Mouse (Mus musculus) embryonic facial prominence, embryonic 14.5 days (tissue): Measurements from ENCODE around the gene Tmem72. TPM values are rescaled to one million over a fixed set of nuclear protein-coding genes. Genes with fewer than 3 reads are reported as not detected.

ENCODE experiments used
- ATAC-seq: fragments of 200-750 bp; cut with Nextera tagmentation; 2 replicates; pipeline ENCODE4 v1.8.0; 2017; ENCODE audit warnings: low read depth, moderate number of reproducible peaks, moderate TSS enrichment
- DNase-seq: peaks from one replicate; pipeline ENCODE4 v3.0.0-alpha.2; 2015; ENCODE audit warnings: low spot score
- H3K27ac ChIP-seq: fragments of 300-500 bp; sonication (generic); replicated peaks from 2 replicates; pipeline ENCODE4 v1.5.1; 2014; ENCODE audit warnings: low read depth, mild to moderate bottlenecking, low read length, moderate library complexity
- H3K27me3 ChIP-seq: fragments of 300-500 bp; sonication (generic); replicated peaks from 2 replicates; pipeline ENCODE4 v1.6.1; 2014; ENCODE audit warnings: low read length; ENCODE audit not compliant: control insufficient read depth, insufficient read depth
- H3K36me3 ChIP-seq: fragments of 300-500 bp; sonication (generic); 2 replicates; pipeline ENCODE4 v1.6.1; 2014; ENCODE audit warnings: low read length, mixed read lengths; ENCODE audit not compliant: control insufficient read depth, insufficient read depth
- H3K4me1 ChIP-seq: fragments of 300-500 bp; sonication (generic); 2 replicates; pipeline ENCODE4 v1.6.1; 2014; ENCODE audit warnings: antibody characterized with exemption, low read length; ENCODE audit not compliant: control insufficient read depth, insufficient read depth
- H3K4me2 ChIP-seq: fragments of 300-500 bp; sonication (generic); 2 replicates; pipeline ENCODE4 v1.6.1; 2014; ENCODE audit warnings: low read depth, mild to moderate bottlenecking, low read length, moderate library complexity, mixed read lengths
- H3K4me3 ChIP-seq: fragments of 300-500 bp; sonication (generic); 2 replicates; pipeline ENCODE4 v1.5.1; 2014; ENCODE audit warnings: low read depth, mild to moderate bottlenecking, low read length
- H3K9ac ChIP-seq: fragments of 300-500 bp; sonication (generic); 2 replicates; pipeline ENCODE4 v1.6.1; 2014; ENCODE audit warnings: low read depth, mild to moderate bottlenecking, low read length, moderate library complexity, mixed read lengths
- H3K9me3 ChIP-seq: fragments of 300-500 bp; sonication (generic); 2 replicates; pipeline ENCODE4 v1.6.1; 2016; ENCODE audit warnings: low read length; ENCODE audit not compliant: control insufficient read depth
- WGBS: fragments of 180-500 bp; shearing (Covaris S2); extraction: QIAGEN DNeasy Blood & Tissue Kit; methylation state at CpG from one replicate; pipeline ENCODE4 v1.1.7; 2014; 5-methylcytosine and 5-hydroxymethylcytosine counted together
- polyA plus RNA-seq: library from polyadenylated mRNA; unstranded; fragments of >200 nt; fragmentation: Nextera tagmentation; extraction: Ambion mirVana; gene quantifications from 2 replicates; pipeline ENCODE4 v1.2.1, GENCODE M21; 2014

Tmem72 gene
- polyA plus RNA-seq, 1 experiment from 2014 or later, result 1.0 TPM

GRCm38 (mm10) chr6:116668682-116669470, 47.8 kb downstream of the Tmem72 start:
- ATAC-seq (no peak), DNase-seq (no peak)
- no peaks in the 10 kb centered on the region for H3K36me3 ChIP-seq
- H3K4me3 ChIP-seq, result no peak overlapping the region
- peaks cover 9% of the 10 kb centered on the region; the same call in 1 of the 2 replicates for H3K4me1 ChIP-seq
- H3K9me3 ChIP-seq, result no peaks in the 10 kb centered on the region
- no peak overlapping the region for H3K9ac ChIP-seq
- 46% methylated on average over 11 of the region's 11 CpGs for WGBS
- H3K27ac ChIP-seq, result no peak overlapping the region
- no peak overlapping the region for H3K4me2 ChIP-seq
- 0 out of 2 replicates have a peak, but pooled peaks cover 3% of the 10 kb centered on the region for H3K27me3 ChIP-seq

GRCm38 (mm10) chr6:116667382-116667781, 49.3 kb downstream of the Tmem72 start:
- H3K4me2 ChIP-seq, result no peak overlapping the region
- H3K9me3 ChIP-seq, result no peaks in the 10 kb centered on the region
- no peaks in the 10 kb centered on the region for H3K36me3 ChIP-seq
- no peak for ATAC-seq
- H3K4me3 ChIP-seq, result no peak overlapping the region
- 0 out of 2 replicates have a peak, but pooled peaks cover 2% of the 10 kb centered on the region for H3K27me3 ChIP-seq
- no peak overlapping the region for H3K9ac ChIP-seq
- no peak overlapping the region for H3K27ac ChIP-seq
- H3K4me1 ChIP-seq, result peaks cover 9% of the 10 kb centered on the region; the same call in 1 of the 2 replicates
- no peak for DNase-seq
- WGBS, result 83% methylated on average over 3 of the region's 3 CpGs

DNA sequence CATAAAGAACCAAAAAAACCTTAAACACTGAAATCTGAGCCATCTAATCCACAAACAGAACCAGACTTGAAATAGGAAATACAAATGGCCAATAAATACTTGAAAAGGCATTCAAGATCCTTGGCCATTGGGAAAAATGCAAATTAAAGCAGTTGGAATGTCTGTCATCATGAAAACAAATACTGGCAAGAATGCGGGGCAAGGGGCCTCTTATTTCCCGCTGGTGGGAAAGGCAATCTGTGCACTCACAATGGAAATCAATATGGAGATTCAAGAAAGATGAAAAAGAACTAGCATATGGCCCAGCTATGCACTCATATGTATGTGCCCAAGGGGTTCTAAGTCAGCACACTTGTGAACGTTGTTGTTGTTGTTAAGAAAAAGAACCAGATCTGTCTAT, 49.8 kb downstream of the Tmem72 start:
- 41% methylated on average over 3 of the region's 3 CpGs for WGBS
- Histone ChIP-seq H3K4me3 (no peak overlapping the region), H3K4me2 (no peak overlapping the region), H3K36me3 (no peaks in the 10 kb centered on the region), H3K27ac (no peak overlapping the region), H3K4me1 (peaks cover 9% of the 10 kb centered on the region; the same call in 1 of the 2 replicates), H3K27me3 (no peaks in the 10 kb centered on the region), H3K9me3 (no peaks in the 10 kb centered on the region), H3K9ac (no peak overlapping the region)
- DNase-seq, result no peak
- no peak for ATAC-seq

DNA sequence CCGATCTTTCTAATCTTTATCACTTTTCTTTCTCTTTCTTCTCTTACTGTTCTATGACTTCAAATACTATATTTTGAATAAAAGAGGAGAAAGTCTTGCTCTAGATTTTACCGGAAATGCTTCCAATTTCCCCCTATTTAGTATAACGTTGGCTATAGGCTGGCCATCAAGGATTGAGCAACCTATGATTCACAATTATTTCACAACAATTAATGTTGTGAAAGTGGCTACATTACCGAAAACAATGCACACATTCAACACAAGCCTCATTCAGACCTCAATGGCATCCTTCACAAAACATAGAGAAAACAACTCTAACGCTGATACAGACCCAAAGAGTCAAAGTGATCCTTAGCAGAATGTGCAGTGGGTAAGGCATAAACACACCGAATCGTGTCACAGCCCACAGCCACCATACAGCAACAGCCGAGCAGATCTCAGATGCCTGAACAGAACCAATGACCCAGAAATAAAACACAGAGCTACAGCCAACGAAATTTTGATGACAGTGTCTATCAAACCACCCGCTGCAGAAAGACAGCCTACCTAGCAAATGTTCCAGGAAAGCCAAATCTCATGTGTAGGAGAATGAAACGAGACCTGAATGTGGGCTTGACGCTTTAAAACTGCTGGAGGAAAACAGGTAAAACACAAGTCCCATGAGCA, 50.5 kb downstream of the Tmem72 start:
- no peak for ATAC-seq
- Histone ChIP-seq H3K27ac (no peak overlapping the region), H3K4me2 (no peak overlapping the region), H3K27me3 (no peaks in the 10 kb centered on the region), H3K9ac (no peak overlapping the region), H3K4me3 (no peak overlapping the region), H3K4me1 (peaks cover 9% of the 10 kb centered on the region; the same call in 1 of the 2 replicates), H3K36me3 (no peaks in the 10 kb centered on the region), H3K9me3 (no peaks in the 10 kb centered on the region)
- WGBS, result 79% methylated on average over 12 of the region's 12 CpGs
- no peak for DNase-seq

DNA sequence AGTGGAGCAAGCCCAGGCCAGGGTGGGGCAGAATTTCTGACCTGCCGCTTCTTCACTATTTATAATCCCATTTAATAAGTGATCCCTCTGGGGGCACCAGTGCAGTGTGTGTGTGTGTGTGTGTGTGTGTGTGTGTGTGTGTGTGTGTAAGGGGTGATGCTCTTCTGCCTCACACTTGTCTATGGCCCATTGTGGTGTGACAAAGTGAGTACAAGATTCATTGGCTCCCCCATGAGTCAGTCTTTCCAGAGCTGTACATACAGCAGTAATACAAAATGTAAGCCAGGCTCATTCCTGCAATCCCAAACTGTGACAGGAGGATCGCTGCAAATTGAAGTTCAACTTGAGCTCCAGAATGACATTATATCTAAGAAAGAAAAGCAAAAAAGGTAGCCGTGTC, 51.9 kb downstream of the Tmem72 start:
- DNase-seq (no peak), ATAC-seq (no peak)
- H3K9ac ChIP-seq, result no peak overlapping the region
- no peaks in the 10 kb centered on the region for H3K9me3 ChIP-seq
- 56% methylated on average over 3 of the region's 3 CpGs for WGBS
- no peak overlapping the region for H3K4me2 ChIP-seq
- H3K27me3 ChIP-seq, result no peaks in the 10 kb centered on the region
- H3K36me3 ChIP-seq, result no peaks in the 10 kb centered on the region
- H3K27ac ChIP-seq, result no peak overlapping the region
- no peak overlapping the region for H3K4me3 ChIP-seq
- H3K4me1 ChIP-seq, result peaks cover 1% of the 10 kb centered on the region; the same call in 1 of the 2 replicates

DNA sequence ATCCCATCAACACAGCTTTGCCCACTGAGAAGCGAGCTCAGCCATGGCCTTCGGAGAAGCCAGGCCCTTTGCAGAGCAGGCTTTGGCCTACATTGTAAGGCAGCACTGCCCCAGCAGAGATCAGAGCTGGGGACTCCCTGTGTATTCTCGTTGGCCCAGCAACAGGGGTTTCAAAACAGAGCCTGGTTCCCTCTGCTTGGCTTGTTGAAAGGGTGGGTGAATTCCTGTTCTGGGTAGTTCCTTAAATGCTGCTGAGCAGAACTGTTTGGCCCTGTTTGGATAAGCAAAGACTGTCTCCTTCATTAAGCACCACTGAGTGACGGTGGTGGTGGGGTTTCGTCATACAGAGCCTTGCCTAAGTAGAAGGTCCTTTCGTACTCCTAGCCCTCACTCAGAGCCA, 52.7 kb downstream of the Tmem72 start:
- no peak for DNase-seq
- no peaks in the 10 kb centered on the region for H3K4me1 ChIP-seq
- no peak overlapping the region for H3K4me2 ChIP-seq
- ATAC-seq, result no peak
- H3K36me3 ChIP-seq, result no peaks in the 10 kb centered on the region
- WGBS, result 79% methylated on average over 6 of the region's 6 CpGs
- H3K9me3 ChIP-seq, result no peaks in the 10 kb centered on the region
- no peak overlapping the region for H3K27ac ChIP-seq
- no peaks in the 10 kb centered on the region for H3K27me3 ChIP-seq
- H3K4me3 ChIP-seq, result no peak overlapping the region
- H3K9ac ChIP-seq, result no peak overlapping the region

- ATAC-seq (no peak), DNase-seq (no peak)
- Histone ChIP-seq H3K27ac (no peak overlapping the region), H3K4me3 (no peak overlapping the region), H3K4me1 (no peaks in the 10 kb centered on the region), H3K9me3 (no peaks in the 10 kb centered on the region), H3K27me3 (no peaks in the 10 kb centered on the region), H3K4me2 (no peak overlapping the region), H3K9ac (no peak overlapping the region), H3K36me3 (no peaks in the 10 kb centered on the region)
- WGBS, result 76% methylated on average over 2 of the region's 2 CpGs
Observed at GRCm38 (mm10) chr6:116663364-116663763, 53.3 kb downstream of the Tmem72 start.

- DNase-seq, result peak; percentile 77
- peak; percentile 82 for ATAC-seq
Observed at GRCm38 (mm10) chr6:116653684-116654454, 62.8 kb downstream of the Tmem72 start.

More at GRCm38 (mm10) chr6:116653684-116654454, 62.8 kb downstream of the Tmem72 start:
- no peaks in the 10 kb centered on the region for H3K4me1 ChIP-seq
- H3K27me3 ChIP-seq, result no peaks in the 10 kb centered on the region
- H3K4me3 ChIP-seq, result no peak overlapping the region
- no peaks in the 10 kb centered on the region for H3K9me3 ChIP-seq
- 57% methylated on average over 9 of the region's 9 CpGs for WGBS
- H3K4me2 ChIP-seq, result no peak overlapping the region
- no peak overlapping the region for H3K9ac ChIP-seq
- H3K27ac ChIP-seq, result no peak overlapping the region
- no peaks in the 10 kb centered on the region for H3K36me3 ChIP-seq
